Mouse (Mus musculus): ENCODE results near the gene Ryr3.
A peak's percentile ranks its signal among the peaks of the same experiment; 100 is the strongest.

Ryr3 gene

DNA sequence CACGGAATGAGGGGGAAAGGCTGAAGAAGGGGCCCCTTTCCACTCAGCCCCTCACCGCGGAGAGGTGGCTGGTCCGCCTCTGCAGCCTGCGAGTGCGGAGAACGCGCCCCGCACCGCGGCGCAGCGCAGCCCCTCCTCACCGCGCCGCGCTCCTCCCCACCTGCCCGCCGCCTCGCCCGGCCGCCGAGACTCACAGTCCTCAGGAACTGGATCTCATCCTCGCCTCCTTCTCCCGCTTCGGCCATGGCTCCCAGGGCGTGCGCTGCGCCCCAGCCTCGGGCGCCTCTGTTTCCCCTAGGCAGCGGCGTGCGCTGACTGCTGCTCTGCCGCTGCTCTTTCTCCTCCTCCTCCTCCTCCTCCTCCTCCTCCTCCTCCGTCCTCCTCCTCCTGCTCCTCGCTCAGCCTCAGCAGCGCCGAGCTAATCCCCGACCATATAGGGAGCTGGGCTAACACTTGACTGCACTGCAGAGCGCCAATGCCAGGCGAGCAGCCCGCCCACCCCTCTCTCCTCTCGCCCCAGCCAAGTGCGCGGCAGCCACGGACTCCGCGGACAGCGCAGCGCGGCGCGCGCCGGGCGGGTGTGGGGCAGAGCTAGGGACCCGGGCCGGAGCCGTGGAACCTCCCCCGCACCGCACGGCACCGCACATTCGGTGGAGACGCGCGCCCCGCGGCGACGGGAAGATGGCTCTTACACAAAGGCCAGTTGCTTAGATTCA, at the start of gene Ryr3:
Ryr3 (minus strand) TSS at position 351 of the 716 bp plus-strand sequence.
- DNase-seq, result peak; percentile 77

DNA sequence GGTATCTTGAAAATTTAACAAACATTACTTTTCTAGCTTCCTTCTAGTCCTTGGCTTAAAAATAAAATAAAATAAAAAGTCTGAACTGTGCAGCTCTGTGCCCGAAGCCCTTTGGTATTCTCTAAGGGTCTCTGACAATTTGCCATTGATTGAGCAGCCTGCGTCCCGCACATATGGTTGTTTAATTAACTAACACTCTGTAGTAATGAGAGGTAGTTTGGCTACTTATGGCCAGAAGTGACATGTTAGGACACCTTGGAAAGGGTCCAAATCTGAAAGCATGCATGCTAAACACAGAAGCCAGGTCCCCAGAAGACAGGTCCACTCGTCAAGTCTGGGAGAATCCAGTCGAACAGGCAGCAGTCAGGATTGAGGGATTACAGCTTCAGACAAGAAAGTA, 22.0 kb upstream of the Ryr3 start:
- no peak for DNase-seq

DNA sequence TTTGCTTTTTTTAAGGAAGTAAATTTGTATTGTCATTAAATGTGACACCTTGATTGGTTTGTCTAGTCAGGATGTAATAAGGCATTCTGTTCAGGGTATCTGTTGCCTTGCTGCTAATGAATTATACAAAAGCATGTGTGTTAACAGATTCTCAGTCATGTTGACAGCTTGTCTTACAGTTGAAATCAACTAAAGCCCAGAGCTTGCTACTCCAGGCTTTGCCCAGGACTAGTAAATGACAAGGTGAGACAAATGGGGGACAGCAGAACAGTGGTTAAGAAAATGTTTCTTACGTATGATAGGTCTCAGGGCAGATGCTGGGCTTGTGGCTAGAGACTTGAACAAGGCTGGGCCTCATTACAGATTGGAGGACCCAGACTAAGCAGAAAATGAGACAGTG, 20.1 kb upstream of the Ryr3 start:
- no peak for DNase-seq

DNA sequence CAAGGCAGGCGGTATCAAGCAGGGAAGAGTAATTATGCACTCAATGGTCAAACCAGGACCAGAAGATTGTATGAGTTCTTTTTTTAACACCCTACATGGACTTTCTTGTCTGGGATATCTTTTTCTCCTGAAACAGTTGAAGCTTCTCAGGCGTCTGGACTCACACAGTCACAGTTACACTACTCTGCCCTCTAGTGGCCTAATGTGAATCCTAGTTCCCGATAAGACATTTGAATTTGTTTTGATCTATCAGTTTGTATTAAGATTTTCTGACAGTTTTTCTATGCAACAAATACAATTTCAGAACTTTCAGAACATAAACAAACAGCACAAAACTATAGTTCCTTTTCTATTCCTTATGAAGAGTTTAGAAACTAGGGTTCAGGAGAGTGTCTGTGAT, 17.7 kb upstream of the Ryr3 start:
- peak; percentile 16 for DNase-seq

DNA sequence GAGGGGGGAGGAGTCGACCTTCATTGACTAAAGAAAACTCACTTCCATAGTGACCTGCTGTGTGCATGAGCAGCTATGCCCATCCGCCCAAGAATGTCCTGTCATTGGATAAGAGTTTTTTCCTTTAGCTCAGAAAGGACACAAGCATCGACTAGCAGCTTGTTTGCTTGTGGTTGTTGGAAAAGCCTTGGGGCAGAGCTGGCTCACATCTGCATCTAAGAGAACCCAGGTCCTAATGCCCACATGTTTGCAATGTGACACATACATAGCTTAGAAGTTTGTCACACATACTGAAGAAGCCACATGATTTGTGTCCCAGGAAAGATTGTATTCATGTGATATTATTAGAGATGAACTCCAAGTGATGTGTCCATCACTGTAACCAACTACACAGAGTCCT, 16.5 kb upstream of the Ryr3 start:
- DNase-seq, result no peak

DNA sequence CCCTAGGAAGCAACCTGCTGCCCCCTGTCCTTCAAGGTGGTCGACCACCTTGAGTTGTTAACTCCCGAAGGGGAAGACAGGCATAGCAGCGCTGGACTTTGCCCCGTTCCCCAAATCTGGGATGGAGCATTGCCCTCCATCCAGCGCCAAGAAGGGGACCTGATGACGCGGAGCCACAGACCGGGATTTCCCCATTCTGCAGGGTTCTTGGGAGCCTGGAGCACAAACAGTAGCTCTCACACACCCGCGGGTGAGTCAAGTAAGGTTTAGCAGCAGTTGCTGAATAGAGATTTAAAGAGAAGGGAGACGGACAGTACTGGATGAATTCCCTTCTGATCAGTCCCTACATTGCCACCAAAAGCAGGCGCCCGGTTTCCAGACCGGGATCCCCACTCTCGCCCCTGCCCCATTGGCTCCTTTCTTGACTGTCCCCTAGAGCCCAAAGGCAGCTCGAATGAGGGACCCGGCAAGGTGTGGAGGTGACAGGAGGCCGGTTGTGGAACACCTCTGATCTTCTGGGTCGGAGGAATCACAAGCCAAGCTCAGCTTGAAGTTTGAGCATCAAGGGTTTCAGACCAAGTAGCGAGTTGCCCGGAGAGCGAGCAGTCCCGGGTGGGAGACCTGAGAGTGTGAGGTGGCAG, 671 bp downstream of the Ryr3 start:
- DNase-seq, result peak; percentile 12

DNA sequence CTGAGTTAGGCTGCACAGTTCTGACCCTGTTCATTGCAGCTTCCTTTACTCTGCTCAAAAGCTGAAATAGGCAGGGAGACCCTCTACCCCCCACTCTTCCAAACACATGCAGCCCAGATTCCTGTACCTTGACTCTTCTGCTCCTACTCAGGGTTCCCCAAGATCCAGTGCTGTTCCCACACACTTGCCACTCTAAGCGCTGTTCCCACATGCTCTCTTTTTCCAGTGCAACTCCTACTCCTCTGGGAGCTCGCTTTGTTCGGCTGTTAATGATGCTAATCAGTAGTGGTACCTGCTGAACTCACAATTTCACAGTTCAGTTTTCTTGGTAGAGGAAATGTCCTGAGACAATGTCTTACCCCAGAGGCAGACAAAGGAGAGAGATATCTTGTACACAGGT, 6.9 kb downstream of the Ryr3 start:
- no peak for DNase-seq

DNA sequence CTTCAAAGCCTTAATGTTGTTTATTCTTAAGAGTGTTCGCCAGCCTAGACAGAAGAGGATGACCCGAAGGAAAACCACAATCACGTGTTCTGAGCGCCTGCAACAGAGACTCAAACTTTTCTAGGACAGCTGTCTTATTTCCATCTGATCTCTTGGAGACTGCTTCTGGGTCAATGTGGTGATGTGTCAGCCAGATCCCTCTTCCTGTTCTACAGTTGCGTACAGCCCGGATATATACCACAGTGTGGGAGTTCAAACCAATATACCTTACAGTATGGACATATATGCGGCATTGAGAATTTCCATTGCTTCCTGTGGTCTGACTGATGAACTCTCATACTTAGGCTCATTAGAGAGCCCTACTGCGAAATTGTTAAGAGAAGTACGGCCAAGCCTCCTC, 7.6 kb downstream of the Ryr3 start:
- no peak for DNase-seq

DNA sequence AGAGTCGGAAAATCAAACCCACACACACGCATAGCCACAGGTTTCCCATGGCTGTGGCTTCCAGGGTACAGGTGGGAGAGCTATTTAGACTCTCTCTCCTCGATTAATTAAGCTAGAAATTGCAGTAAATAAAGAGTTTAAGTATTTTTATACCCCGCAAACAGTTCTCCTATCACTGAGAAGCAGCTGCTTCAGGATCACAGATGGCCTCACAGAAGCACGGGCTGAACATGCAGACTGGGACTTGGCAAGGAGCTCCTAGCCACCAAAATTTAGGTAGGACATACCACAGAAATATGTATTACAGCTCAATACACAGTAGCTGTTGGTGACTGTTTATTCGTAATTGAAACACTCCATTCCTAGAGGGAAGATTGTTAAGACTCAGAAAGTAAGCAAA, 14.0 kb downstream of the Ryr3 start:
- DNase-seq, result no peak

DNA sequence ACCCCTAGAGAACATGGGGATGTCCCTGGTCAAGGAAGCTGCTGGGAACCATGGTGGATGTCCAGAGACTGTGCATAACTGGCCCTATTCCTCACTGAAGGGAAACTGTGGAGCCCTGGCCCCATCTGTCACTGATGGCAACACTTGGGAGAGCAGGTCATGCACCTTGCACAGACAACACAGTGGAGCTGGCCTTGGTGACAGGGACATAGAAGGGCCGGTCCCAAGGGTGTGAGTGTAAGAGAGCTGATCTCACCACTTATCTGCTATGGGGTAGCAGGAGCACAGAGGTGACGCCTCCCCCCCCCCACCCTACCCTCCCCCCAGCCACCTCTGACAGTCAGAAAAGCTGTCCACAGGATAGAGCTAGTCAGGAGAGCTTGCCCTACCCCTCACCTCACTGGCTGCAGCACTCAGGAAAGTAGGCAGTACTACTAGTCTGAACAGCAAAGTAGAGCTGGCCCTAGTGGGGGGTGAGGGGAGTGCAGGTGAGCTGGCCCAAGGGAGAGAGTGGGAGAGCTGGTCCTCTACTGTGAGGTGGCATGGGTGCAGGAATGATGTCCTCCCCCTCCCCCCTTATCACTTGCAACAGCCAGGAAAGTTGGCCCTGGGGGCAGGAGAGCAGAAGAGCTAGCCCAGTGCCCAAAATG, 17.7 kb downstream of the Ryr3 start:
- no peak for DNase-seq

DNA sequence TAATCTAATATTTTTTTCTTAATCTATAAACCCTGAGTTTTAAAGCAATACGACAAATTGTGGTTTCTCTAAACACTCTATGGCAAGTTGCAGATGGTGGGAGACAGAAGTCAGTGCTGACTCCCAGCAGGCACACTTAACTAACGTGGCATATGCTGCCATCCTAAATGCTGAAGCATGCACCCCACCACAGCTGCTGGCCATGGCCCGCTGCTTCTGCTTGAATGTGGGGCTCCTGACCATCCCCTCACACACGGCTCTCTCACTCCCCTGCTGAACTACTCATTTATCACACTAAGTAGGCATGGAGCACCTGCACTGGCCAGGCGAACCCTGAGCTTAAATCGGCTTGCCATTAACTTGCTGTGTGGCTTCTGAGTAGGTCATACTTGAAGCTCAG, 29.7 kb downstream of the Ryr3 start:
- no peak for DNase-seq

DNA sequence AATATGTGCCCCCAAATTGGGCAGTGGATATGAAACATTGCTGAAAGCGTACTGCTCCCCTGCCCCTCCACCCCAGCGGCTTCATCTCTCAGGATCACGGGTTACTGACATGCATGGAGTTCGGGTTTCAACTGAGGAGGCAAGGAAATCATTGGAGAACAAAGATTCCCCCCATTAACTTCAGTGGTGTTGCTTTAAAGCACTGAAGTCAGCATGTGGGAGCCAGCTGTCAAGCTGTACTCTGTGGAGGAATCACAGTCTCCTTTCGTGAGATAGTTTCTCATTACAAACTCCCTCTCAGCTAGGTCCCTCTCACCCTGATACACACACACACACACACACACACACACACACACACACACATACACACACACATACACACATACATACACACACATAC, 35.2 kb downstream of the Ryr3 start:
- DNase-seq, result no peak

DNA sequence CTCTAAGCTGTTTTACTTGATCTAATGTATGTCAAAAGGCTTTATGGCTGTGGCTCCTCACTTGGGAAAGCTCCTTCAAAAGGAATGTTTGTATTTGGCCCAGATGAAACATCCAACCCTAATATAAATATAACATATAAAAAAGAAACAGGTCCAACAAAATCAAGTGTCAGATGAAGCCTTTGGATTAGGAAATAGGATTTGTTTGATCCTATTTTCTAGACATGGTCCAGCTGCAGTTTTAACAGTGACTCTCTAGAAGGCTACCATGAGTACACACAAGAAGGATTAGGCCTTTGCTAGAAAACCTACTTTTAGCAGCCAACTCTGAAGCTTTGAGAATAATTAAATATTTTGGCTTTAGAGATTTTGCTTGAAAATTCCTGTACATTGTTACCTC, 38.8 kb downstream of the Ryr3 start:
- no peak for DNase-seq

DNA sequence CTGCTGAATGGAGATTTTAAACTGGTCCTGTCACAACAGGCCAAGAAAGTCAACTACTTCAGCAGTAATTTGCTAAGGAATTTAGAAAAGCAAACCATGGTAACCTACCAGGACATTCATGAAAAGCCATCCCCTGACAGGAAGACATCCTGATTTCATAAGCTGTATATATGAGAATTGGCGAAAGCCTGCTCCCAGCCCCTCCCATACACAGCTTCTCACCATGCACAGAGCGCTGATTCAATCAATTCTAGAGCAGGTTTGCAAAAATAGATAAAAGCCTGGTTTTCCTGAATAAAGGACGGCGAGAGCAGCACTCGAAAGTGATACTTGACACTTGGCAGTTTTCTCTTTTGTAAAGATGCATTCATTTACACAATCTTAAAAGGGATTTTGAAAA, 40.6 kb downstream of the Ryr3 start:
- DNase-seq, result no peak

DNA sequence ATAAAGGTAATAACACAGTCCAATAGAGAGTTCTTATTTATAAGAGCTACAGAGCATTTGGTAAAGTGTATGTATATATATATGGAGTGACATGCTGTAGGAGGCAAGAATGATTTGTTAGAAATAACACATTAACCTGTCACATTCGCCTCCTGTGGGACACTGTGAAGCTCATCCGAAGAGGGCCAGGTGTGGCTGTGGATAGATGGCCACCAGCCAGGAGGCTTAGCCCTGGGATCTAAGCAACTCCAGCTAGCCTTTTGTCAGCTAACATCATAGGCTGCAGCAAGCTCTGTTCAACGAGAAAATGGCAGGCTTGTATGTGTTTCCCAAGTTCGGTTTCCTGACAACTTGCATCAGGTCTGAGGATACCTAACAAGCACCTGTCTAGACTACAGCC, 48.8 kb downstream of the Ryr3 start:
- DNase-seq, result no peak

DNA sequence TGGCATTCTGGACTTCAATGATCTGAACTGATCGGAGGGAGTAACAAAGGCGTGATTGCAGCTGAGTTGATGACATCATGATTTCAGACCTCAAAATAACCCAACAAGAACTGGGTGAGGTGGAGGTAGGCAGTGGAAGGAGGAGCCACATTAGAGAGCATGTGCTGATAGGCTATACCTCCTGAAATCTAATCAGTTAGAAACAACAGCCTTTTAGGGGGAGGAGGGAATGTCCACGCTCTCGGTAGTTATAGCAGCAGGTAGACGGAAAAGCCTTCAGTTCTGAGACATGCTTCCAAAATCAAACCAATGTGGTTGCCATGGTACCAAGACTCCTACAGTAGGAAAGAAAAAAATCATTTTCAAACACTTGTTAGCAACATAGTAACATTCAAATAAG, 55.4 kb downstream of the Ryr3 start:
- no peak for DNase-seq

DNA sequence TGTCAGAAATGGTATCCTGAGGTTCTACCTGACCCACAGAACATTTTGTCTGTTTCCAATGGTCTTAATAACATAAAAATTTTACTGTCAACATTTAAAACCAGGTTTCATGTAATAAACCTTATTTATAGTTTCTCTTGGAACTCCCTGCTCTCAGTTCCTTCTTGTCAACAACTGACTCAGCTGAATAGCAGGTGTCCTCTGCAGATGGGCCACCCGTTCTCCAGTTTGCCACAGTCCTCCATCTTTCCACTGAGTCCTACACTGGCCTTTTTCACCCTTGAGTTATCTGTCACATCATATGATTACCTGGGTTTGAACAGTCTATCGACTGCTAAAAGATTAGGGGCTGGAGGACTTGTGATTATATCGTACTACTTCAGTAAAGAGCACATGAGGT, 79.1 kb downstream of the Ryr3 start:
- DNase-seq, result no peak

DNA sequence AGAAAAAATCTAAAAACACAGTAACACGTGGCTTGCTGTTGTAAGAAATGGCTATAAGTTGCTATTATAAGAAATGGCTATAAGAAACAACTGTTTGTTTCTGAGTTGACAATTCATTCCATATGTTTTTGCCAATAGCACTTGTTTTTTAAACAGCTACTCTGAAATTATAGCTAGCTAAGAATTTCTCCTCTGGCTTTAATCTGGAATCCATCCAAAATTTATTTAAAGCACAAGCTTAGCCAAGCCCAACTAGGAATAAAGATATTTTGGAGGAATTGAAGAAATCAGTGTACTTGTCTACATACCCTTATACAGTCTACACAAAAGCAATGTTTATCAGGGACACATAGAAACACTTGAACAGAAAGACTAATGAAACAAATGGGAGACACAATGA, 93.4 kb downstream of the Ryr3 start:
- no peak for DNase-seq

DNA sequence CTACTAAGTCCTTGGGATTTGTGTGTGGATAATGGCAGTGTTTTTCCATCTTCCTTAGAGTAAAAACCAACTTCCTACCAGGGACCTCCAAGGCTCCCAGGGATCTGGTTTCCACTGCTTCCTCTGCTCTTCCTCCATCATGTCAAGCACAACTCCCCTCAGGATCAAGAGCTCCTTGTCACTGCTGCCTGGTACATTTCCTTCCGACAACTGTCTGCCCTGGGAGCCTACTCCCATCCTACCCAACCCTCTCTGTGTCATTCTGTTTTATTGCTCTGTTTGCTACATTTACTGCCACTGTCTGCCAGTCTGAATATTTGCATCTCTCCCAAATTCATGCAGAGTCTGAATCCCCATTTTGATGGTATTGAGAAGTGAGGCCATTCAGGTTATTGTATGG, 97.8 kb downstream of the Ryr3 start:
- no peak for DNase-seq

DNA sequence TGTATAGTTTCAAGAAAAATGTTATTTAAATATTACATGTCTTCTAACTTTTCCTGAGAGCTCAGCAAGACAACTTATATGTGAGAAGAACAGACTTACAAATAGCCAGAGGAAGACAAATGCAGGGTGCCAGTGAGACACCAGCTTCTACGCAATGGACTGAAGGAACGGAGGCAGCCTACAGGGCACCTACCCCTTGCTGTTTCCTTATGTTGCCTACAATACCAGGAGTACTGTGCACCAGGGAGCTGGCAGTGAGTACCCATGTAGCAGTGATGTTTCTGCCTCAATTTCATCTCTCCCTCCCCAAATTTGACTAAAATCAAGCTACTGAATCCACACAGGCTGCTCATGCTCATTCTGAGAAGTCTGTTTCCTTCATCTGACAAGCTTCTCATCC, 100.1 kb downstream of the Ryr3 start:
- DNase-seq, result no peak

DNA sequence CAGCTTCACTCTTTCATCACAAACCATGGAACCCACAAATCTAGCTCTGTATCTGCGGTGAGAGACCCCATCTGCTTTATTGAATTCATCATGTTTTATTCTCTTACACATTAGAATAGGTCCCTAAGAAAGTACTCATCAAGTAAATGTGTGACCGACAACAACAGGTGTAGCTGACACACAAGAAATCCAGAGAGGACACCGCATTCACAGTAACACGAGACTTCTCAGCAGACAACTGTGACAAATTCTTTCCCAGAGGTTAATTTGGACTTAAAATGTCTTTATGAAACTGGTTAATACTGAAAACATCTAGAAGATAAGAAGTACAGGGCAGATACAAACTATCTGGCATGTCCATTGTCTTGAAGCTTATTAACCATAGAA, 101.0 kb downstream of the Ryr3 start:
- no peak for DNase-seq

DNA sequence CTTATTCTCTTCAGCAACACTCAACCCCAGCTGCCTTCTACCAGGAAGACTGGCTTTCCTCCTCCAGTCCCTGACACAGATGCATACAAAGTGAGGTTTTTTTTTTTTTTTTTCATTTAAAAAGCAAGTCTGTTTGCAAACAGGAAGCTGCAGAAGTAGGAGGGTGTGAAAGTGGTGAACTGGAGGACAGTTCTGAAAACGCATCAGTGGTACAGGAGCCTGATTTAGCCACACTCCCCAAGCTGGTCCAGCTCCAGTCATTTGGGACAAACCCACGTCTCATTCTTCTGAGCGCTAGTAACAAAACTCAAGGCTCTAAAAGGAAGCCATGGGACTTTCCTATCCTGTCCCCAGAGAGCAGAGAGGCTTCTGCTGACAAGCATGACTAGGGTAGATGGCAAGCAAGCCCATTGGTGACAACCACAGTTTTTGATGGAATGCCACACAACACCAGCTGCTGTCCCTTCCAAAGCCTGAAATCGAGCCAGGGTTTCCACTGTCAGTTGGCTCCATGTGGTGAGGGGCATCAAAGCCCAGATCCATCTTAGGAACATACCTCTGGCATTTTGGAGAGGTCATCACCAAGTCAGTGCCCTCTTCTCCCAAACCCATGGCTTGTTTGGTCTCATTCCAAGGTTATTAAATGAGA, 101.5 kb downstream of the Ryr3 start:
- DNase-seq, result no peak

DNA sequence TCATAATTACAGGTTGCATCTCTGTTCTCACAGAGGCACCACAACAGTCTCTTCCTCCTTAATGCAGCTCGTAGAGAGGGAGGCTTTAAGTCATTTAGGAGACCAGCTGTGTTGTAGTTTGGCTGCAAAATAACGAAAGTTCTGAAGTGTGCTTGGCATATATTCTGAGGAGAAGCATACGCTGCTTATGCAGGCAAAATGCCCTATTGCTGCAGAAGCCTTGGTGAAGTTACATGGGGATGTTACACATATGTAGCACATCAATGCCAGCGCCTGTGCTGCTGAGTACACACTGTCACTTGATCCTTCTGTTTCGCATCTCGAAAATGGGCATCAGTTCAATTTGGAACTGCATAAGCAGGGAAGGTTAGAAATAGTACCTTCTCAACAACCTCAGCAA, 112.3 kb downstream of the Ryr3 start:
- DNase-seq, result peak; percentile 10

DNA sequence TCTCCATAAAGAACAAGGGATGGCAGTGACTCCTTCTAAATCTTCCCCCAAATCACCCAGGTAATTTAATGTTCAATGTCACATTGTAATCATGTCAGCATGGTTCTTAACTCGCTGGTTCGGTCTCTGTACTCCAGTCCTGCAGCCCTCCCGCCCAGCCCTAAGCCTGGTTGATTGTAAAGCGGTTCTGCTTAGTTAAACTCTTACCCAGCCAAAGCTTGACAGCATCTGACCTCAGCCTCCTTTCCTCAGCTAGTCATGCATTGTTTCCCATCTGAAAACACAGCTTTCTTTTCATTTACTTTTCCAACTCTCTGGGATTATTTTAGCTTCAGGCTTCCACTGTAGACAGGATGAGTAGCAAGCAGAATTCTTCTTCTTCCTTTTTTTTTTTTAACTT, 121.7 kb downstream of the Ryr3 start:
- DNase-seq, result no peak
